In genomic region chr5:43841144-43842010, GRCm38 (mm10) we compare ENCODE assay signal across 7 mouse cellular contexts. TPM values are rescaled to one million over a fixed set of nuclear protein-coding genes. Genes with fewer than 3 reads are reported as not detected.
DNase-seq lines count a peak whose midpoint lies in the region; ATAC-seq lines count a peak whose summit lies in the region.

No protein-coding gene starts in this region.

- DNase-seq in right cerebral cortex, postnatal 4 days = peak; percentile 25
- DNase-seq in right cerebral cortex, postnatal 25 days = no peak
- DNase-seq in embryo, embryonic 10.5 days (ENCODE audit: low spot score) = peak; percentile 86
- DNase-seq in liver, embryonic 13.5 days = no peak
- peak; percentile 84 for DNase-seq in naive thymus-derived CD4-positive, alpha-beta T cell, adult 2 months (ENCODE audit: low read depth)

- ATAC-seq in activated CD4-positive, CD25-positive, alpha-beta regulatory T cell, adult 4 months = peak; percentile 86
- ATAC-seq in hematopoietic stem cell, adult 5-6 weeks (replicated peaks in 1 of 2; ENCODE audit: insufficient read depth in 1 of 2, low FRiP score in 2 of 2, low TSS enrichment in 1 of 2, low read depth in 1 of 2, poor library complexity in 2 of 2, severe bottlenecking in 2 of 2) = peak; percentile 83 to 86
- ATAC-seq in liver, embryonic 13.5 days (ENCODE audit: low read depth) = no peak

- H3K9ac ChIP-seq in liver, embryonic 13.5 days = no peak overlapping the region

- peak overlapping the region; percentile 28 for H3K4me2 ChIP-seq in liver, embryonic 13.5 days

- H3K4me3 ChIP-seq in liver, embryonic 13.5 days (replicated peaks) = no peak overlapping the region

- H3K27ac ChIP-seq in liver, embryonic 13.5 days = no peak overlapping the region

- H3K4me1 ChIP-seq in liver, embryonic 13.5 days (replicated peaks) = no peaks in the 10 kb centered on the region

- H3K9me3 ChIP-seq in liver, embryonic 13.5 days (replicated peaks) = peaks cover 5% of the 10 kb centered on the region; the same call in 1 of the 2 replicates

- no peaks in the 10 kb centered on the region for H3K27me3 ChIP-seq in liver, embryonic 13.5 days

- 37% methylated on average over 11 of the region's 11 CpGs for WGBS in liver, embryonic 13.5 days (ENCODE audit: insufficient replicate concordance)

- H3K36me3 ChIP-seq in liver, embryonic 13.5 days = no peaks in the 10 kb centered on the region

RNA-seq across cellular contexts. Expression of gene Fbxl5, which starts 19.9 kb away (rescaled TPM):
- 10 to 100 TPM; 56.8 to 64.1 TPM for polyA plus RNA-seq in activated CD4-positive, CD25-positive, alpha-beta regulatory T cell, adult 4 months (2017; shearing (Covaris generic))
- 77.0 and 97.2 TPM in 2 replicates for total RNA-seq in hematopoietic stem cell, adult 5-6 weeks (2017)
- 22.3 and 28.4 TPM in 2 replicates for polyA plus RNA-seq in liver, embryonic 13.5 days (2015; fragmentation: Nextera tagmentation; extraction: Ambion mirVana)

RNA-seq across cellular contexts. Expression of gene Bst1, which starts 22.7 kb away (rescaled TPM):
- under 1 TPM in 1 of 2 experiments, not detected in 1; 0.56 TPM for polyA plus RNA-seq in activated CD4-positive, CD25-positive, alpha-beta regulatory T cell, adult 4 months (2017; shearing (Covaris generic))
- total RNA-seq in hematopoietic stem cell, adult 5-6 weeks (2017) = 3.8 and 4.1 TPM in 2 replicates
- polyA plus RNA-seq in liver, embryonic 13.5 days (2015; fragmentation: Nextera tagmentation; extraction: Ambion mirVana) = 0.16 and 0.35 TPM in 2 replicates

RNA-seq across cellular contexts. Expression of gene Cd38, which starts 27.0 kb away (rescaled TPM):
- polyA plus RNA-seq in activated CD4-positive, CD25-positive, alpha-beta regulatory T cell, adult 4 months (2017; shearing (Covaris generic)) = 10 to 100 TPM; 37.8 to 53.3 TPM
- 1.2 and 1.3 TPM in 2 replicates for total RNA-seq in hematopoietic stem cell, adult 5-6 weeks (2017)
- polyA plus RNA-seq in liver, embryonic 13.5 days (2015; fragmentation: Nextera tagmentation; extraction: Ambion mirVana) = 10.9 and 13.3 TPM in 2 replicates

Comparison
In these comparisons a context has a peak if more than half of its experiments do, and no peak if none do; other contexts are left out.
1. DNase-seq: peak in right cerebral cortex, postnatal 4 days (single experiment), embryo, embryonic 10.5 days (single experiment) and naive thymus-derived CD4-positive, alpha-beta T cell, adult 2 months (single experiment); none in right cerebral cortex, postnatal 25 days (single experiment) and liver, embryonic 13.5 days (single experiment).